Mouse (Mus musculus): ENCODE results near the gene Asdurf.

GRCm38 (mm10) chr1:53321662-53322344 lies 30.6 kb downstream of the Asdurf start:
- no peak for TF ChIP-seq CTCF (IDR thresholded peaks at IDR 0.05; ENCODE audit: low read depth)
- no peak for TF ChIP-seq EP300 (optimal IDR thresholded peaks at IDR 0.05)
